Mouse (Mus musculus) limb, embryonic 11.5 days (tissue): ENCODE measurements around the gene Efcab11. TPM values are rescaled to one million over a fixed set of nuclear protein-coding genes. Genes with fewer than 3 reads are reported as not detected.

Experiments
- ATAC-seq: fragments of 200-750 bp; cut with Nextera tagmentation; 2 replicates; pipeline ENCODE4 v1.8.0; 2017; ENCODE audit warnings: low read depth; ENCODE audit not compliant: insufficient number of reproducible peaks, low FRiP score, low TSS enrichment
- DNase-seq: peaks from one replicate; pipeline ENCODE4 v3.0.0-alpha.2; 2015; ENCODE audit warnings: low spot score
- H3K27ac ChIP-seq: fragments of 300-500 bp; sonication (generic); replicated peaks from 2 replicates; pipeline ENCODE4 v1.5.1; 2014; ENCODE audit warnings: low read depth, mild to moderate bottlenecking, low read length
- H3K27me3 ChIP-seq: fragments of 300-500 bp; sonication (generic); 2 replicates; pipeline ENCODE4 v1.6.1; 2014; ENCODE audit warnings: mild to moderate bottlenecking, low read length, mixed read lengths; ENCODE audit not compliant: control insufficient read depth, insufficient read depth
- H3K36me3 ChIP-seq: fragments of 300-500 bp; sonication (generic); 2 replicates; pipeline ENCODE4 v1.6.1; 2014; ENCODE audit warnings: mild to moderate bottlenecking, low read length, moderate library complexity, mixed read lengths; ENCODE audit not compliant: control insufficient read depth, insufficient read depth
- H3K4me1 ChIP-seq: fragments of 300-500 bp; sonication (generic); 2 replicates; pipeline ENCODE4 v1.6.1; 2014; ENCODE audit warnings: low read length, mixed read lengths; ENCODE audit not compliant: control insufficient read depth, insufficient read depth
- H3K4me2 ChIP-seq: fragments of 300-500 bp; sonication (generic); 2 replicates; pipeline ENCODE4 v1.6.1; 2014; ENCODE audit warnings: low read depth, mild to moderate bottlenecking, moderate library complexity; ENCODE audit not compliant: severe bottlenecking
- H3K4me3 ChIP-seq: fragments of 300-500 bp; sonication (generic); 2 replicates; pipeline ENCODE4 v1.5.1; 2014; ENCODE audit warnings: low read depth, low read length
- H3K9ac ChIP-seq: fragments of 300-500 bp; sonication (generic); 2 replicates; pipeline ENCODE4 v1.6.1; 2014; ENCODE audit warnings: mild to moderate bottlenecking, low read length
- H3K9me3 ChIP-seq: fragments of 300-500 bp; sonication (generic); 2 replicates; pipeline ENCODE4 v1.6.1; 2016; ENCODE audit warnings: low read length; ENCODE audit not compliant: control insufficient read depth
- WGBS: fragments of 180-500 bp; shearing (Covaris S2); extraction: QIAGEN DNeasy Blood & Tissue Kit; methylation state at CpG from one replicate; pipeline ENCODE4 v1.1.7; 2014; 5-methylcytosine and 5-hydroxymethylcytosine counted together
- polyA plus RNA-seq: library from polyadenylated mRNA; unstranded; fragments of >200 nt; fragmentation: Nextera tagmentation; extraction: Ambion mirVana; gene quantifications from 2 replicates; pipeline ENCODE4 v1.2.1, GENCODE M21; 2014

The Efcab11 gene
- polyA plus RNA-seq, 1 experiment from 2014 or later: 21.3 TPM

GRCm38 (mm10) chr12:99739211-99739610, 145.0 kb downstream of the Efcab11 start:
- Histone ChIP-seq H3K36me3 (no peaks in the 10 kb centered on the region), H3K9ac (no peak overlapping the region), H3K27ac (no peak overlapping the region), H3K9me3 (no peaks in the 10 kb centered on the region), H3K4me2 (no peak overlapping the region), H3K27me3 (no peaks in the 10 kb centered on the region), H3K4me3 (no peak overlapping the region), H3K4me1 (no peaks in the 10 kb centered on the region)
- DNase-seq (no peak), ATAC-seq (no peak)
- 86% methylated on average over 5 of the region's 5 CpGs for WGBS

- WGBS: 93% methylated on average over 6 of the region's 6 CpGs
- no peak for DNase-seq
- H3K4me2 ChIP-seq: no peak overlapping the region
These were observed 146.0 kb downstream of the Efcab11 start for GRCm38 (mm10) chr12:99738256-99738655.

DNA sequence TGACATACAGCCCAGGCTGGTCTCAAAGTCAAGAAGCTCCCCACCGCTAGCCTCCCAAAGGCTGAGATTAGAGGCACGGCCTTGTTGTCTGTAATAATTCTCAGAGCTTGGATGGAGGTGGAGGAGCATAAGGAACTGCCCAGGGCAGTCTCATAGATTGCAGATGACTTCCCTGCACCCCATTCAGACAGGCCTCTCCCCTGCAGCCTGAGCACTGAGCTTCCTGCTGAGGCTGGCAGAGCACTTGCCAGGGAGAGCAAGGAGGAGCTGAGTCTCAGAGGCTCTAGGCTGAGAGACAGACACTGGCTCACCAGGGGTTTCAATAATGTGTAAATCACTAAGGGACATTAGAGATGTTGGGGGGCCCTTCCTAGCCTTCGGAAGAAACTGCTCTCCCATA, 147.3 kb downstream of the Efcab11 start:
- no peaks in the 10 kb centered on the region for H3K36me3 ChIP-seq
- DNase-seq (no peak), ATAC-seq (no peak)
- H3K9me3 ChIP-seq: no peaks in the 10 kb centered on the region
- no peaks in the 10 kb centered on the region for H3K4me1 ChIP-seq
- H3K4me2 ChIP-seq: no peak overlapping the region
- 51% methylated on average over 3 of the region's 3 CpGs for WGBS
- no peak overlapping the region for H3K4me3 ChIP-seq
- no peak overlapping the region for H3K9ac ChIP-seq
- H3K27ac ChIP-seq: no peak overlapping the region
- no peaks in the 10 kb centered on the region for H3K27me3 ChIP-seq

More at GRCm38 (mm10) chr12:99738256-99738655, 146.0 kb downstream of the Efcab11 start:
- no peak for ATAC-seq
- Histone ChIP-seq H3K4me1 (no peaks in the 10 kb centered on the region), H3K27me3 (no peaks in the 10 kb centered on the region), H3K36me3 (no peaks in the 10 kb centered on the region), H3K4me3 (no peak overlapping the region), H3K9ac (no peak overlapping the region), H3K27ac (no peak overlapping the region), H3K9me3 (no peaks in the 10 kb centered on the region)

GRCm38 (mm10) chr12:99735172-99735571, 149.1 kb downstream of the Efcab11 start:
- no peak for ATAC-seq
- Histone ChIP-seq H3K27me3 (no peaks in the 10 kb centered on the region), H3K9me3 (no peaks in the 10 kb centered on the region), H3K27ac (no peak overlapping the region), H3K9ac (no peak overlapping the region), H3K4me1 (no peaks in the 10 kb centered on the region), H3K4me2 (no peak overlapping the region), H3K4me3 (no peak overlapping the region), H3K36me3 (no peaks in the 10 kb centered on the region)
- DNase-seq: no peak
- 82% methylated on average over 10 of the region's 10 CpGs for WGBS

- Histone ChIP-seq H3K9ac (no peak overlapping the region), H3K9me3 (no peaks in the 10 kb centered on the region), H3K27me3 (no peaks in the 10 kb centered on the region), H3K36me3 (no peaks in the 10 kb centered on the region), H3K4me2 (no peak overlapping the region), H3K27ac (no peak overlapping the region), H3K4me3 (no peak overlapping the region), H3K4me1 (peaks cover 7% of the 10 kb centered on the region; the same call in 1 of the 2 replicates)
- ATAC-seq (no peak), DNase-seq (no peak)
- over 99% methylated on average over 12 of the region's 12 CpGs for WGBS
These were observed 160.0 kb downstream of the Efcab11 start for GRCm38 (mm10) chr12:99724206-99724605.

GRCm38 (mm10) chr12:99723791-99724190, 160.4 kb downstream of the Efcab11 start:
- peaks cover 7% of the 10 kb centered on the region; the same call in 1 of the 2 replicates for H3K4me1 ChIP-seq
- WGBS: 95% methylated on average over 8 of the region's 8 CpGs
- no peak overlapping the region for H3K4me3 ChIP-seq
- H3K9me3 ChIP-seq: no peaks in the 10 kb centered on the region
- H3K27ac ChIP-seq: no peak overlapping the region
- no peak for DNase-seq
- no peaks in the 10 kb centered on the region for H3K36me3 ChIP-seq
- no peak overlapping the region for H3K9ac ChIP-seq
- H3K27me3 ChIP-seq: no peaks in the 10 kb centered on the region
- ATAC-seq: no peak
- H3K4me2 ChIP-seq: no peak overlapping the region

GRCm38 (mm10) chr12:99721318-99721717, 162.9 kb downstream of the Efcab11 start:
- DNase-seq (no peak), ATAC-seq (no peak)
- no peaks in the 10 kb centered on the region for H3K36me3 ChIP-seq
- H3K4me3 ChIP-seq: no peak overlapping the region
- 41% methylated on average over 10 of the region's 10 CpGs for WGBS
- 0 out of 2 replicates have a peak overlapping the region, but pooled peaks have one; percentile 10 for H3K4me2 ChIP-seq
- H3K27me3 ChIP-seq: no peaks in the 10 kb centered on the region
- H3K9ac ChIP-seq: no peak overlapping the region
- no peak overlapping the region for H3K27ac ChIP-seq
- H3K9me3 ChIP-seq: no peaks in the 10 kb centered on the region
- H3K4me1 ChIP-seq: peaks cover 7% of the 10 kb centered on the region; the same call in 1 of the 2 replicates

GRCm38 (mm10) chr12:99719777-99720176, 164.5 kb downstream of the Efcab11 start:
- no peak overlapping the region for H3K9ac ChIP-seq
- DNase-seq (no peak), ATAC-seq (no peak)
- H3K4me1 ChIP-seq: peaks cover 16% of the 10 kb centered on the region; the same call in 1 of the 2 replicates
- no peak overlapping the region for H3K27ac ChIP-seq
- H3K36me3 ChIP-seq: no peaks in the 10 kb centered on the region
- no peaks in the 10 kb centered on the region for H3K9me3 ChIP-seq
- no peak overlapping the region for H3K4me2 ChIP-seq
- H3K4me3 ChIP-seq: no peak overlapping the region
- H3K27me3 ChIP-seq: no peaks in the 10 kb centered on the region
- 87% methylated on average over 11 of the region's 11 CpGs for WGBS

DNA sequence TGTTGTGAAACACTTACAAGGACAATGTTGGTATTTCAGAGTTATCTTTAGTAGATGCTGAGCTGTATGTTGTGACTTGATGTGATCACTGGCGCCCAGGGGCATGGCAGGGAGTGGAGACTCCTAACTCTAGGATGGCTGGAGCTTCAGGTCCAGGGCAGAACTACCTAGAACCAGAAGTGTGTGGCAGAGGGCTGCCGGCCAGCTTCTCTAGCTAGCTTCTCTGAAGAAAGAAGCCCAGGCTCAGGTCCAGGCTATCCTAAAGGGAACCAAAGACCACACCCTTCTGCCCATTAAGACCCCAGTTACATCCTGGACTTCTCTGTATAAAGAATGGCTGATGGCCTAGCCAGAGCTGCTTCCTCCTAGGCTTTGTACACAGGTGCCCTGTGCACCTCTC, 166.1 kb downstream of the Efcab11 start:
- Histone ChIP-seq H3K27me3 (no peaks in the 10 kb centered on the region), H3K36me3 (no peaks in the 10 kb centered on the region), H3K9me3 (no peaks in the 10 kb centered on the region), H3K4me3 (no peak overlapping the region), H3K27ac (no peak overlapping the region), H3K4me1 (peaks cover 16% of the 10 kb centered on the region; the same call in 1 of the 2 replicates), H3K9ac (no peak overlapping the region), H3K4me2 (no peak overlapping the region)
- WGBS: 90% methylated on average over 2 of the region's 2 CpGs
- ATAC-seq: no peak
- DNase-seq: no peak
